Mouse (Mus musculus) limb, embryonic 12.5 days (tissue): ENCODE data around the gene Fes. TPM values are rescaled to one million over a fixed set of nuclear protein-coding genes. Genes with fewer than 3 reads are reported as not detected.
A peak's percentile ranks its signal among the peaks of the same experiment; 100 is the strongest.

Experiments used
- ATAC-seq: fragments of 200-750 bp; cut with Nextera tagmentation; 2 replicates; pipeline ENCODE4 v1.8.0; 2017; ENCODE audit warnings: low read depth, moderate TSS enrichment; ENCODE audit not compliant: insufficient number of reproducible peaks, insufficient read depth, low FRiP score, low TSS enrichment
- H3K27ac ChIP-seq: fragments of 300-500 bp; sonication (generic); 2 replicates; pipeline ENCODE4 v1.5.1; 2016; ENCODE audit warnings: mild to moderate bottlenecking, moderate library complexity
- H3K27me3 ChIP-seq: fragments of 300-500 bp; sonication (generic); 2 replicates; pipeline ENCODE4 v1.6.1; 2016; ENCODE audit warnings: mild to moderate bottlenecking, moderate library complexity
- H3K36me3 ChIP-seq: fragments of 300-500 bp; sonication (generic); 2 replicates; pipeline ENCODE4 v1.6.1; 2016; ENCODE audit warnings: mild to moderate bottlenecking, moderate library complexity
- H3K4me1 ChIP-seq: fragments of 300-500 bp; sonication (generic); replicated peaks from 2 replicates; pipeline ENCODE4 v1.6.1; 2016
- H3K4me2 ChIP-seq: fragments of 300-500 bp; sonication (generic); 2 replicates; pipeline ENCODE4 v1.6.1; 2016; ENCODE audit warnings: mild to moderate bottlenecking, moderate library complexity
- H3K4me3 ChIP-seq: fragments of 300-500 bp; sonication (generic); replicated peaks from 2 replicates; pipeline ENCODE4 v1.5.1; 2016; ENCODE audit warnings: mild to moderate bottlenecking
- H3K9ac ChIP-seq: fragments of 300-500 bp; sonication (generic); replicated peaks from 2 replicates; pipeline ENCODE4 v1.6.1; 2016; ENCODE audit warnings: mild to moderate bottlenecking, moderate library complexity
- H3K9me3 ChIP-seq: fragments of 300-500 bp; sonication (generic); 2 replicates; pipeline ENCODE4 v1.6.1; 2016; ENCODE audit warnings: mild to moderate bottlenecking, moderate library complexity
- WGBS: fragments of 180-500 bp; shearing (Covaris S2); methylation state at CpG from one replicate; pipeline ENCODE4 v1.1.7; 2016; 5-methylcytosine and 5-hydroxymethylcytosine counted together
- polyA plus RNA-seq: library from polyadenylated mRNA; unstranded; fragments of >200 nt; fragmentation: Nextera tagmentation; extraction: Ambion mirVana; gene quantifications from 2 replicates; pipeline ENCODE4 v1.2.1, GENCODE M21; 2016

Gene Fes
- polyA plus RNA-seq: 10.2 and 11.0 TPM in 2 replicates

GRCm38 (mm10) chr7:80387633-80388543 lies at the start of gene Fes:
TSS of gene Fes (minus strand) at chr7:80387946.
- peak within 1 kb of the TSS; percentile 86 for H3K27ac ChIP-seq
- H3K4me1 ChIP-seq: peaks cover 35% of the 10 kb centered on the region
- 0 out of 2 replicates have a peak, but pooled peaks cover 3% of the 10 kb centered on the region for H3K27me3 ChIP-seq
- ATAC-seq: 0 out of 2 replicates have a peak, but pooled peaks have one; percentile 29
- H3K9ac ChIP-seq: peak within 1 kb of the TSS; percentile 66
- WGBS: 7% methylated on average over 33 of the region's 33 CpGs
- H3K4me2 ChIP-seq: peak within 1 kb of the TSS; percentile 71
- H3K4me3 ChIP-seq: peak within 1 kb of the TSS; percentile 39
- peaks cover 39% of the 10 kb centered on the region for H3K36me3 ChIP-seq
- no peaks in the 10 kb centered on the region for H3K9me3 ChIP-seq

- ATAC-seq: no peak
- Histone ChIP-seq H3K27ac (no peak overlapping the region), H3K36me3 (no peaks in the 10 kb centered on the region), H3K4me2 (no peak overlapping the region), H3K9ac (no peak overlapping the region), H3K4me3 (no peak overlapping the region), H3K27me3 (no peaks in the 10 kb centered on the region; the same call in 1 of the 2 replicates), H3K9me3 (no peaks in the 10 kb centered on the region), H3K4me1 (peaks cover 18% of the 10 kb centered on the region)
- 89% methylated on average over 7 of the region's 7 CpGs for WGBS
Observed at GRCm38 (mm10) chr7:80436571-80436970, 48.8 kb upstream of the Fes start.

- no peak overlapping the region for H3K9ac ChIP-seq
- H3K4me3 ChIP-seq: no peak overlapping the region
- no peaks in the 10 kb centered on the region for H3K36me3 ChIP-seq
- H3K27me3 ChIP-seq: no peaks in the 10 kb centered on the region; the same call in 1 of the 2 replicates
- ATAC-seq: no peak
- peaks cover 14% of the 10 kb centered on the region for H3K4me1 ChIP-seq
- no peaks in the 10 kb centered on the region for H3K9me3 ChIP-seq
- no peak overlapping the region for H3K27ac ChIP-seq
- H3K4me2 ChIP-seq: no peak overlapping the region
- 83% methylated on average over 3 of the region's 3 CpGs for WGBS
Observed at GRCm38 (mm10) chr7:80435594-80435993, 47.8 kb upstream of the Fes start.

- WGBS: 93% methylated on average over 12 of the region's 12 CpGs
- H3K27me3 ChIP-seq: no peaks in the 10 kb centered on the region; the same call in 1 of the 2 replicates
- no peaks in the 10 kb centered on the region for H3K36me3 ChIP-seq
- no peak overlapping the region for H3K9ac ChIP-seq
- H3K4me1 ChIP-seq: no peaks in the 10 kb centered on the region
- no peak for ATAC-seq
- no peaks in the 10 kb centered on the region for H3K9me3 ChIP-seq
- H3K4me2 ChIP-seq: no peak overlapping the region
- H3K4me3 ChIP-seq: no peak overlapping the region
- H3K27ac ChIP-seq: no peak overlapping the region
Observed at GRCm38 (mm10) chr7:80429661-80430060, 41.9 kb upstream of the Fes start.

- H3K4me1 ChIP-seq: peaks cover 7% of the 10 kb centered on the region; the same call in 1 of the 2 replicates
- H3K36me3 ChIP-seq: no peaks in the 10 kb centered on the region
- H3K4me2 ChIP-seq: no peak overlapping the region
- 75% methylated on average over 5 of the region's 5 CpGs for WGBS
- H3K4me3 ChIP-seq: no peak overlapping the region
- no peaks in the 10 kb centered on the region for H3K9me3 ChIP-seq
- H3K27ac ChIP-seq: no peak overlapping the region
- no peak for ATAC-seq
- no peak overlapping the region for H3K9ac ChIP-seq
- no peaks in the 10 kb centered on the region for H3K27me3 ChIP-seq
Observed at GRCm38 (mm10) chr7:80427730-80428129, 40.0 kb upstream of the Fes start.

- Histone ChIP-seq H3K4me3 (no peak overlapping the region), H3K9me3 (no peaks in the 10 kb centered on the region), H3K27ac (no peak overlapping the region), H3K4me1 (peaks cover 7% of the 10 kb centered on the region; the same call in 1 of the 2 replicates), H3K4me2 (no peak overlapping the region), H3K36me3 (no peaks in the 10 kb centered on the region), H3K9ac (no peak overlapping the region), H3K27me3 (no peaks in the 10 kb centered on the region)
- WGBS: 78% methylated on average over 7 of the region's 7 CpGs
- ATAC-seq: no peak
Observed at GRCm38 (mm10) chr7:80426363-80426762, 38.6 kb upstream of the Fes start.

GRCm38 (mm10) chr7:80424722-80425121 lies 37.0 kb upstream of the Fes start:
- H3K4me2 ChIP-seq: no peak overlapping the region
- H3K4me3 ChIP-seq: no peak overlapping the region
- H3K9me3 ChIP-seq: no peaks in the 10 kb centered on the region
- no peaks in the 10 kb centered on the region for H3K36me3 ChIP-seq
- peaks cover 7% of the 10 kb centered on the region; the same call in 1 of the 2 replicates for H3K4me1 ChIP-seq
- ATAC-seq: no peak
- no peak overlapping the region for H3K27ac ChIP-seq
- no peak overlapping the region for H3K9ac ChIP-seq
- WGBS: 77% methylated on average over 6 of the region's 6 CpGs
- H3K27me3 ChIP-seq: no peaks in the 10 kb centered on the region

GRCm38 (mm10) chr7:80422759-80423480 lies 35.2 kb upstream of the Fes start:
- peaks cover 7% of the 10 kb centered on the region; the same call in 1 of the 2 replicates for H3K4me1 ChIP-seq
- WGBS: 21% methylated on average over 20 of the region's 20 CpGs
- no peak overlapping the region for H3K27ac ChIP-seq
- no peak overlapping the region for H3K9ac ChIP-seq
- no peak for ATAC-seq
- H3K27me3 ChIP-seq: no peaks in the 10 kb centered on the region
- H3K9me3 ChIP-seq: no peaks in the 10 kb centered on the region
- no peak overlapping the region for H3K4me3 ChIP-seq
- H3K36me3 ChIP-seq: no peaks in the 10 kb centered on the region
- peak overlapping the region; percentile 35 for H3K4me2 ChIP-seq

GRCm38 (mm10) chr7:80421576-80421975 lies 33.8 kb upstream of the Fes start:
- WGBS: 90% methylated on average over 6 of the region's 6 CpGs
- Histone ChIP-seq H3K9me3 (no peaks in the 10 kb centered on the region), H3K4me1 (peaks cover 7% of the 10 kb centered on the region; the same call in 1 of the 2 replicates), H3K4me3 (no peak overlapping the region), H3K4me2 (no peak overlapping the region), H3K36me3 (no peaks in the 10 kb centered on the region), H3K9ac (no peak overlapping the region), H3K27me3 (no peaks in the 10 kb centered on the region), H3K27ac (no peak overlapping the region)
- ATAC-seq: no peak

- no peak overlapping the region for H3K4me3 ChIP-seq
- H3K9ac ChIP-seq: no peak overlapping the region
- ATAC-seq: no peak
- H3K27ac ChIP-seq: no peak overlapping the region
- no peak overlapping the region for H3K4me2 ChIP-seq
- no peaks in the 10 kb centered on the region for H3K27me3 ChIP-seq
- H3K9me3 ChIP-seq: no peaks in the 10 kb centered on the region
- 81% methylated on average over 4 of the region's 4 CpGs for WGBS
- H3K36me3 ChIP-seq: no peaks in the 10 kb centered on the region
- H3K4me1 ChIP-seq: peaks cover 7% of the 10 kb centered on the region; the same call in 1 of the 2 replicates
Observed at GRCm38 (mm10) chr7:80420586-80420985, 32.8 kb upstream of the Fes start.

GRCm38 (mm10) chr7:80419278-80419677 lies 31.5 kb upstream of the Fes start:
- H3K27me3 ChIP-seq: no peaks in the 10 kb centered on the region
- H3K36me3 ChIP-seq: no peaks in the 10 kb centered on the region
- 70% methylated on average over 3 of the region's 3 CpGs for WGBS
- no peak for ATAC-seq
- no peak overlapping the region for H3K9ac ChIP-seq
- H3K4me3 ChIP-seq: no peak overlapping the region
- peaks cover 7% of the 10 kb centered on the region; the same call in 1 of the 2 replicates for H3K4me1 ChIP-seq
- H3K9me3 ChIP-seq: no peaks in the 10 kb centered on the region
- no peak overlapping the region for H3K27ac ChIP-seq
- H3K4me2 ChIP-seq: no peak overlapping the region
